Mouse (Mus musculus): ENCODE data around the gene Kxd1.

Gene Kxd1

GRCm38 (mm10) chr8:70467907-70468306 lies 59.8 kb downstream of the Kxd1 start:
- DNase-seq (ENCODE audit: low spot score in 2 of 2): no peak

GRCm38 (mm10) chr8:70467229-70467725 lies 60.5 kb downstream of the Kxd1 start:
- DNase-seq (ENCODE audit: low spot score in 2 of 2): peak; percentile 64 to 69

- peak; percentile 69 to 76 for DNase-seq (ENCODE audit: low spot score in 2 of 2)
Measured at GRCm38 (mm10) chr8:70466771-70467170, 61.0 kb downstream of the Kxd1 start.

- no peak for DNase-seq (ENCODE audit: low spot score in 2 of 2)
Measured at GRCm38 (mm10) chr8:70466305-70466704, 61.5 kb downstream of the Kxd1 start.

- DNase-seq (ENCODE audit: low spot score in 2 of 2): no peak
Measured at GRCm38 (mm10) chr8:70465701-70466100, 62.1 kb downstream of the Kxd1 start.

- DNase-seq (ENCODE audit: low spot score in 2 of 2): no peak
Measured at GRCm38 (mm10) chr8:70464162-70464561, 63.6 kb downstream of the Kxd1 start.

GRCm38 (mm10) chr8:70463306-70463705 lies 64.5 kb downstream of the Kxd1 start:
- DNase-seq (ENCODE audit: low spot score in 2 of 2): no peak

- DNase-seq (ENCODE audit: low spot score in 2 of 2): peak in 1 of 2 experiments; percentile 39
Measured at GRCm38 (mm10) chr8:70462516-70462813, 65.3 kb downstream of the Kxd1 start.

- peak; percentile 40 to 46 for DNase-seq (ENCODE audit: low spot score in 2 of 2)
Measured at GRCm38 (mm10) chr8:70461765-70462515, 65.8 kb downstream of the Kxd1 start.

GRCm38 (mm10) chr8:70460606-70461005 lies 67.2 kb downstream of the Kxd1 start:
- DNase-seq (ENCODE audit: low spot score in 2 of 2): no peak

- DNase-seq (ENCODE audit: low spot score in 2 of 2): no peak
Measured at GRCm38 (mm10) chr8:70460199-70460598, 67.6 kb downstream of the Kxd1 start.

GRCm38 (mm10) chr8:70459636-70460035 lies 68.1 kb downstream of the Kxd1 start:
- no peak for DNase-seq (ENCODE audit: low spot score in 2 of 2)

- DNase-seq (ENCODE audit: low spot score in 2 of 2): no peak
Measured at GRCm38 (mm10) chr8:70458462-70458861, 69.3 kb downstream of the Kxd1 start.
